Mouse (Mus musculus): ENCODE results near the gene Galnt6. TPM values are rescaled to one million over a fixed set of nuclear protein-coding genes. Genes with fewer than 3 reads are reported as not detected.

The Galnt6 gene
- polyA plus RNA-seq, 1 experiment from 2014 or later: 0.31 TPM

DNA sequence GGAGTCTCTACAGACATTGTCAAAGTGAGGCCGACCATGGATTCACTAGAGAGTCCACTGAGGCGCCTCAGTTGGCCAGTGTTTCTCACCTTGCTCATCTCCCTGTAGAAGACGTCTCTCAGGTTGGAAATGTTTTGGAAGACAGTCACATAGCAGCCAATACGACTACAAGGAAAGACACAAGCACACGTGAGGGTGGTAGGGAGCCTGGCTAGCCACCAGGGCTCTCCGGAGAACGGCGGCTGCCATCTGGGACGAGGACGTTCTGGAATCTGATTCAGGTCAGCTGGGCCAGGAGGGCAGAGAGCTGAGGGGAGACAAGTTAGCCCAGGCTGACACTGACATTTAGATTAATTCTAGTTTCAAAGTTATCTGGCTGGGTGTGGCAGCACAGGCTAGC is 79.1 kb downstream of the Galnt6 start:
- Histone ChIP-seq H3K27ac (no peak overlapping the region), H3K4me3 (no peak overlapping the region), H3K36me3 (no peaks in the 10 kb centered on the region), H3K9ac (no peak overlapping the region), H3K9me3 (replicated peaks) (no peaks in the 10 kb centered on the region), H3K4me1 (replicated peaks) (no peaks in the 10 kb centered on the region), H3K4me2 (no peak overlapping the region), H3K27me3 (peaks cover 3% of the 10 kb centered on the region; the same call in 1 of the 2 replicates)
- 74% methylated on average over 10 of the region's 10 CpGs for WGBS
- no peak for ATAC-seq (replicated peaks; ENCODE audit: insufficient number of reproducible peaks, insufficient read depth, low FRiP score, low read depth)

- WGBS: 71% methylated on average over 6 of the region's 6 CpGs
- no peak overlapping the region for H3K27ac ChIP-seq
- H3K4me3 ChIP-seq: no peak overlapping the region
- peaks cover 4% of the 10 kb centered on the region; the same call in 1 of the 2 replicates for H3K4me1 ChIP-seq (replicated peaks)
- no peaks in the 10 kb centered on the region for H3K9me3 ChIP-seq (replicated peaks)
- H3K9ac ChIP-seq: no peak overlapping the region
- no peaks in the 10 kb centered on the region for H3K36me3 ChIP-seq
- H3K27me3 ChIP-seq: peaks cover 7% of the 10 kb centered on the region; the same call in 1 of the 2 replicates
- no peak for ATAC-seq (replicated peaks; ENCODE audit: insufficient number of reproducible peaks, insufficient read depth, low FRiP score, low read depth)
- no peak overlapping the region for H3K4me2 ChIP-seq
Observed at GRCm38 (mm10) chr15:100646161-100646560, 83.0 kb downstream of the Galnt6 start.

- no peak for ATAC-seq (replicated peaks; ENCODE audit: insufficient number of reproducible peaks, insufficient read depth, low FRiP score, low read depth)
- H3K4me2 ChIP-seq: no peak overlapping the region
- H3K36me3 ChIP-seq: no peaks in the 10 kb centered on the region
- H3K27ac ChIP-seq: no peak overlapping the region
- H3K27me3 ChIP-seq: peaks cover 22% of the 10 kb centered on the region
- no peak overlapping the region for H3K4me3 ChIP-seq
- 90% methylated on average over 7 of the region's 7 CpGs for WGBS
- no peak overlapping the region for H3K9ac ChIP-seq
- H3K9me3 ChIP-seq (replicated peaks): no peaks in the 10 kb centered on the region
- peaks cover 17% of the 10 kb centered on the region for H3K4me1 ChIP-seq (replicated peaks)
Observed at GRCm38 (mm10) chr15:100642451-100642850, 86.7 kb downstream of the Galnt6 start.

Small RNAs within 50 kb of the gene (microRNA-seq; reads per million reads assigned to microRNA genes)
- not detected for gene Mir6961

Other genes starting within 250 kb of the Galnt6 start
- gene Csrnp2, start 233.9 kb downstream of the Galnt6 start, polyA plus RNA-seq (2015; fragmentation: Nextera tagmentation; extraction: Ambion mirVana): 6.8 and 8.2 TPM in 2 replicates
- gene Tfcp2, start 177.4 kb downstream of the Galnt6 start, polyA plus RNA-seq (2015; fragmentation: Nextera tagmentation; extraction: Ambion mirVana): 15.8 and 20.1 TPM in 2 replicates
- 4.3 and 5.1 TPM in 2 replicates for gene Pou6f1, start 129.4 kb downstream of the Galnt6 start, polyA plus RNA-seq (2015; fragmentation: Nextera tagmentation; extraction: Ambion mirVana)
- gene Dazap2, start 114.0 kb downstream of the Galnt6 start, polyA plus RNA-seq (2015; fragmentation: Nextera tagmentation; extraction: Ambion mirVana): 201 and 225 TPM in 2 replicates
- gene Smagp, start 92.4 kb downstream of the Galnt6 start, polyA plus RNA-seq (2015; fragmentation: Nextera tagmentation; extraction: Ambion mirVana): 14.6 and 15.3 TPM in 2 replicates
- gene Bin2, start 59.8 kb downstream of the Galnt6 start, polyA plus RNA-seq (2015; fragmentation: Nextera tagmentation; extraction: Ambion mirVana): 2.6 and 9.4 TPM in 2 replicates
- gene Cela1, start 41.5 kb downstream of the Galnt6 start, polyA plus RNA-seq (2015; fragmentation: Nextera tagmentation; extraction: Ambion mirVana): 1.4 and 2.2 TPM in 2 replicates
- 0.53 and 1.7 TPM in 2 replicates for gene Slc4a8, start 32.4 kb upstream of the Galnt6 start, polyA plus RNA-seq (2015; fragmentation: Nextera tagmentation; extraction: Ambion mirVana)
- 0.28 and 0.82 TPM in 2 replicates for gene Scn8a, start 140.5 kb upstream of the Galnt6 start, polyA plus RNA-seq (2015; fragmentation: Nextera tagmentation; extraction: Ambion mirVana)